Mouse (Mus musculus) testis, postnatal 14 days (tissue): Measurements from ENCODE around the gene Sh3rf1.
A peak's percentile ranks its signal among the peaks of the same experiment; 100 is the strongest.
"Not testable (repeated sequence)": the region's sequence is repeated elsewhere in the genome, so short reads cannot be mapped to it uniquely, and the experiment has no call there.

Experiments
- DNase-seq: peaks from one replicate; pipeline ENCODE4 v3.0.0; 2021; ENCODE audit warnings: low spot score

Sh3rf1 gene

GRCm38 (mm10) chr8:61373303-61373702, 149.6 kb downstream of the Sh3rf1 start:
- no peak for DNase-seq

DNA sequence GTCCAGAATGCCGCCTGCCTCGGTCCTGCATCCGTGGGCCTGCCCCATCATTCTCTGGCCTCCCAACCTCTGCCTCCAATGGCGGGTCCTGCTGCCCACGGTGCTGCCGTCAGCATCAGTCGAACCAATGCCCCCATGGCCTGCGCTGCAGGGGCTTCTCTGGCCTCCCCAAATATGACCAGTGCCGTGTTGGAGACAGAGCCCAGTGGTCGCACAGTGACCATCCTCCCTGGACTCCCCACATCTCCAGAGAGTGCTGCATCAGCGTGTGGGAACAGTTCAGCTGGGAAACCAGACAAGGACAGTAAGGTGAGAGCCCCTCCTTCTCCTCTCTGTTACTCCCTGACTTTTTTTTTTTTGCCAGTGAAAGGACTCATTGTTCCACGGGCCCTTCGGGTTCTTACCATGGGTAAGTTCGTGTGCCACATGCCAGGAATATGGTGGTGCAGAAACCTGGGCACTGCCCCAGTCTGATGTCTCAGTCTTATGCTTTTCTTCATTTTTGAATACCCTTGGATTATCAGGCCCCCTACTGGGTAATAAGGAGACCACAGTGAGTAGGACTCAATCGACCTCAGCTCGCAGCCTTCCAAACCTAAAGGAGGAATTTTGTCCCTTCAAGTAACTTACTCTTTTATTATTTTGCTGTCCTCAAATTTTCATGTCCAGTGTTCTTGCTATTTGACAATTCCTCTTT, 150.5 kb downstream of the Sh3rf1 start:
- no peak for DNase-seq

DNA sequence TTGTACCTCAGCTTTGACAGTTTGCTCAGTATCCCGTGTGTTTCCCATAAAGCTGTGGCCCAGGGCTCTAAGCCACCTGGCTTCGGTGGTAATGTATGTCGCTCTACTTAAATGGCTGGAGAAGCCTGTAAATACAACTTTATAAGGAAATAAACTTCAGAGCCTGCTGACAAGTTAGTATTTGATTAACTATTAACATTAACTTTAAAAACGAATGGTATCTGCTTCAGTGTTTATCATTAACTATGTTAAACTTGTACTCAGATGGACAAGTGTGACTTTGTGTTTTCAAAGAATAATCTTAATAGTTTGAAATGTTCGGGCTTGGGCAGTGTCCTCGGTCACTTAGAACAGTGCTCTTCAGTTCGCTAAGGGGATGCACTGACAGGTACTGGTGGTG, 151.5 kb downstream of the Sh3rf1 start:
- DNase-seq: no peak

GRCm38 (mm10) chr8:61378847-61379698, 155.4 kb downstream of the Sh3rf1 start:
- DNase-seq: no peak

GRCm38 (mm10) chr8:61384536-61384935, 160.9 kb downstream of the Sh3rf1 start:
- DNase-seq: no peak

- no peak for DNase-seq
Observed at GRCm38 (mm10) chr8:61385502-61386191, 162.0 kb downstream of the Sh3rf1 start.

- peak; percentile 65 for DNase-seq
Observed at GRCm38 (mm10) chr8:61386645-61387044, 163.0 kb downstream of the Sh3rf1 start.

DNA sequence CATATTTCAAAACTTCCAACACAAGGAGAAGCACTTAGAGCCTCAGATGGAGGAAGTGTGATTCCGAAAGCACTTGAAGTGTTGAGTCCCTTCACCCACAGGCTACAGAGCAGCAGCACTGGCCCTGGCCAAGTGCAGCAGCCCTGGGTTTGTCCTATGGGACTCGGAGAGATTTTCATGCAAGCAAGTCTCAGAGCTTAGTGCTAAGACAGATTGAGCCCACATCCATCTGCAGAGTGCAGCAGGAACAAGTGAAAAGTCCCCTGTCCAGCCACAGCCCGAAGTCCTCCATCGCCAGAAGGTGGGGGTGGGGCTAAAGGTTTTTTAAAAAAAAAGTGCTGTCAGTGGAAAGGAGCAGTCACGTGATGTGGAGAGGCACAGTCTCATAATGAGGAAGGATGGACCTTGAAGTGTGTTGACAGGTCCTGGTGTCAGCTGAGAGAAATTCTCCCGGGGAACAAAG, 163.9 kb downstream of the Sh3rf1 start:
- DNase-seq: no peak

DNA sequence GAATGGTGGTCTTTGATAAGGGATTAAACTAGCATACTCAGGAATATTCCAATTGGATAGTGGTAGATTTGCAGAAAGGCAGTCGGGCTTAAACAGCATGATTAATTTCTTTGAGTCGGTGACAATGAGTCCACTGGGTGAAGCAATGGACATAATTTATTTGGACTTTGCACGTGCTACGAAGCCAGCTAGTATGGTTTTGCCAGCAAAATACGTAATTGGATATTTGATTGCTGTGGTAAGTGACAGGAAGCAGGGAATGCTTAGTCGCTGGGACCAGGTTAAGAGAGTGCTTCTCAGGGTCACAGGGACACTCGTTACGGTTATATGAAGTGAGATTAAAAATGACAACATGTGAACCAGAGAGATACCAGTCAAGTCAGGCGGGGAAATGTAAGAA, 164.7 kb downstream of the Sh3rf1 start:
- DNase-seq: no peak

- DNase-seq: no peak
Observed at GRCm38 (mm10) chr8:61390307-61391057, 166.8 kb downstream of the Sh3rf1 start.

DNA sequence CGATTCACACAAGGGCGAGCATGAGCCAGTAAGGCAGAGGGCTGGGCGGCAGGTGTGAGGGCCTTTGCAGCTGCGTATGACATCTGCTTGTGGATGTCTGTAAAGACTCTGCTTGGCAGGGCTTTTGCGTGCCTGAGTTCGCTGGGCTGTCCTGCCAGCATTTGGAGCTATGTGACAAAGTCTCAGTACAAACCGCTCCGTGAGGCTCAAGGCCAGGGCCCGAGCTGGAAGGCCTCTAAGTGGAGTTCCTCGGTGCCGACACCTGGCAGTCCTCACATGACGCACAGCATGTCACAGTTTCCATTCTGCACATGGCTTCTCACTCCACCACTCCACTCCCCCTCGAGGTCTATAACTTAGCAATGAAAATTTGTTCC, 167.4 kb downstream of the Sh3rf1 start:
- DNase-seq: peak; percentile 40

DNA sequence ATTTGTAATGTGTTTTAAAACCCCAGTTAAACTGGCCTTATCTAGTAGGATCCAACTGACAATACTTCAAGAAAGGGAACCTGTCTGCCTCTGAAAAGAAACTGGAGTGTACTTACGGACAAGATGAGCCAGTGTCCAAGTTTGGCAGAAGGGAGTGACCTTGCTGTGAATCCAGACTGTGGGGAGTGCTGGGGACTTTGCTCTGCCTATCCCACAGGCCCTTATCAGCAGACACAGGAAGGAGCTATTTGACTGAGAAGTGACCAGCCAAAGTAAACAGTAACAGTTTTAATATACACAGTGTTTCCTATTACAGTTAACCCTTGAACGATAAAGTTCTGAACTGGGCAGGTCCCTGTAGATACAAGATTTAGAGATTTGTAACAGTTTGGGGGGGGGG, 173.5 kb downstream of the Sh3rf1 start:
- peak; percentile 45 for DNase-seq

DNA sequence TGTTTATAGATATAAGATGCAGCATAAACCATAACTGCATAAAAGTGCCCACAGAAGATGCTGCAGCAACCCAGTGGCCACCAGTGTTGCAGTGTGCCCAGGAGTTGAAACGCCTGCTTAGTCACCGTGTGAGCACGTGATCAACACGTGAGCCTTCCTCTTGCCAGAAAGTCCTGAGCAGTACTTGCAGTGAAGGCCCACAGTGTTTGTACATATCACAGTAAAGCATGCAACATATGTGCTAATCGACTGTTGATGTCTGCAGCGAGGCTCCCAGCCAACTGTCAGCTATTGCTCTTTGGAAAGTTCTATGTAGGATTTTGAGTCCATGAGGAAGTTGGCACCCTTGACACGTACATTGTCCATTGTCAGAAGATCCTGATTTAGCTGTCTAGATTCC, 174.1 kb downstream of the Sh3rf1 start:
- no peak for DNase-seq

DNA sequence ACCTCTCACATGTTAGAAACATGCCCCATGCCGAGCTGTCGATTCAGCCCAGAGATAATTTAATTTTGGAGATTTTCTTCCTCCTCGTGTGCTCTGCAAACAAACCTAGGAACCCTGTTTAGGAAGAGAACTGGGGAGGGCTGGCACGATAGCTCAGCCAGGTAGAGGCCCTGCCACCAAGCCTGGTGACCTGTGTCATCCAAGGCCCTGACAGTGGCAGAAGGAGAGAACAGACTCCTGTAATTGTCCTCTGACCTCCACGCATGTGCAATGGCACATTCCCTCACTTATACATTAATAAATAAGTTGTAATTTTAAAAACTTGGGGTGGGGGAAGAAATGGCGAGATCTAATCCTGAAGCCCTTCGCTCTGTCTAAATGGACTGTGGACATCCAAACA, 179.2 kb downstream of the Sh3rf1 start:
- DNase-seq: no peak

- peak; percentile 14 for DNase-seq
Observed at GRCm38 (mm10) chr8:61403266-61404177, 179.8 kb downstream of the Sh3rf1 start.

DNA sequence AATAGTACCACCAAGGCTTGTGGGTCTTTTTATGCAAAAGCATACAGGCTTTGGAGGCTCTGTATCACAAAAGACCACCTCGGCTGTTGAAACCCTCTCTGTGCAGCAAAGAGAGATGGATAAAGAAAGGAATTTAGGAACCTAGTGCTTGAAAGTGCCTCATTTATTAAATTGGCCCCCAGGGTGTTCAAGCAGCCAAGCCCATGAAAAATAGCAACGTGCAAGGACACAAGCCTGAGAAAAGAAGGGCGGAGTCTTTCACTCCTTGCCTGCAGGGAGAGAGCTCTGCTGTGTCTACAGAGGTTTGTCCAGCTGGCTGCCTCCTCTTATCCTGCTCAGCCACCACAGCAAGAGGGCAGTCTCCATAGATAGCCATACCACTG, 180.5 kb downstream of the Sh3rf1 start:
- peak; percentile 70 for DNase-seq

GRCm38 (mm10) chr8:61409081-61409480, 185.4 kb downstream of the Sh3rf1 start:
- no peak for DNase-seq

GRCm38 (mm10) chr8:61409712-61410111, 186.0 kb downstream of the Sh3rf1 start:
- DNase-seq: not testable (repeated sequence)

DNA sequence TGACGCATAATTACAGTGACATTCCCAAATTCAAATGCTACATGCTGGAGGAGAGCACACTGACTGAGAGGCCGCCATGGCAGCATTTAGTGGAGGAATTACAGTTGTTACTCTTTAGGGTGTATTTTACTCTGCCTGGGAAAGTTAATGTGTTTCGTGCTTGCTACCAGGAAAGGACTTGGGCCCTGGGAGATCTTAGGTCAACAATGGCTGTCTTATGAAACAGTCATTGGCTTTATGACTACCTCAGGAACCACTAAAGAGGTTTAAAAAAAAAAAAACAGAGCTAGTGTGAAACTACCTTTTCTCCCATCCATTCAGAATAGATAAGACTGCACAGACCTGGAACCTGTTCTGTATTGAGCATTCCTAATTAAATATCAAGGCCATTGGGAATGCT, 195.8 kb downstream of the Sh3rf1 start:
- no peak for DNase-seq

DNA sequence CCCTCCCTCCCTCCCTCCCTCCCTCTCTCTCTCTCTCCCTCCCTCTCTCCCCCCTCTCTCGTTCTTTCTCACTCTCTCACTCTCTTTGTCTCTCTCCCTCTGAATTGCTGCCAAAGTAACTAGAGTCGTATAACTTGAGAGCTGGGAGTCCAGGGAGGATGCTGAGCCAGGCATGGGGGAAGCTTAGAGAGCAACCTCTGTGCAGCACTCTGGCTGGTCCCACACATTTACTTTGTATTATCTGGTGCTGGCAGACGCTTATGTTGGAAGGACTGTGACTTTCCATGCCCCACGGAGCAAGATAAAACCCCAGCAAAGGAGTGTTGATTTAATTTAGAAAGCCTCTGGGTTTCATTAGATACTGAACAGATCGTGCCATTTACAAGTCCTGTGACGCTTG, 196.5 kb downstream of the Sh3rf1 start:
- DNase-seq: no peak

DNA sequence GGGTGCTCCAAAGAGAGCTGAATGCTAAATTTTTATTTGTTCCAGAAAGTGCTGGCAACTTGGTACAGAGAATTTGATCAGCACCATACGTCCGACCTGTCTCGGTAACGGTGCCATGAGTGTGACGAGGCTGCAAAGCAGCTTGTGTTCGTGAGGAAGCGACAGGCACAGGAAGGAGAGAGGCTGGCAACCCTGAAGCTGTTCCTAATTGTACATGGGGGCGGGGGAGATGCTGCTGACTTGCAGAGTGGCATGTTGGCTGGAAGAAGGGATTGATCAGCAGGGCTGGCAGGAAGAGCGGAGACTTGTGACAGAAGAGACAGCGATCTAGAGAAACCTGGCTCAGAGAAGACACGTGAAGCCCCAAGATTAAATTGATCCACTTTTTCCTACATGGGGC, 197.9 kb downstream of the Sh3rf1 start:
- DNase-seq: no peak
